Mouse (Mus musculus) MEL (cell line): Measurements from ENCODE around the gene Fchsd2. TPM values are rescaled to one million over a fixed set of nuclear protein-coding genes. Genes with fewer than 3 reads are reported as not detected.

ENCODE experiments used
- DNase-seq: peaks from one replicate; pipeline ENCODE4 v3.0.0; 2011; ENCODE audit warnings: low read depth, low spot score
- H3K27ac ChIP-seq: 2 replicates; pipeline ENCODE4 v1.5.1; 2012; ENCODE audit warnings: low read depth, mild to moderate bottlenecking, control low read depth, low read length, moderate library complexity; ENCODE audit not compliant: control insufficient read depth
- H3K27me3 ChIP-seq, 2 experiments: fragments of 150-350 bp in 1 of 2; sonication (generic) in 1 of 2; 2 replicates each; pipeline ENCODE4 v1.6.1; 2012; ENCODE audit warnings: low read length in 2 of 2, mild to moderate bottlenecking in 2 of 2, improper control_type of control experiment in 1 of 2, moderate library complexity in 1 of 2; ENCODE audit not compliant: insufficient read depth in 2 of 2, control insufficient read depth in 1 of 2
- H3K36me3 ChIP-seq, 2 experiments: 2 replicates each; pipeline ENCODE4 v1.6.1; 2012 to 2014; ENCODE audit warnings: low read length in 2 of 2, improper control_type of control experiment in 1 of 2, inconsistent platforms in 1 of 2, mild to moderate bottlenecking in 1 of 2; ENCODE audit not compliant: insufficient read depth in 2 of 2, control insufficient read depth in 1 of 2
- H3K4me1 ChIP-seq, 2 experiments: fragments of 150-350 bp in 1 of 2; sonication (generic) in 1 of 2; 2 replicates each; pipeline ENCODE4 v1.6.1; 2012; ENCODE audit warnings: low read length in 2 of 2, improper control_type of control experiment in 1 of 2, mild to moderate bottlenecking in 1 of 2; ENCODE audit not compliant: insufficient read depth in 2 of 2, control insufficient read depth in 1 of 2
- H3K4me3 ChIP-seq, 2 experiments: fragments of 150-350 bp in 1 of 2; sonication (generic) in 1 of 2; 2 replicates each; pipeline ENCODE4 v1.5.1; 2012; ENCODE audit warnings: low read depth in 2 of 2, low read length in 2 of 2, mild to moderate bottlenecking in 2 of 2, moderate library complexity in 2 of 2, control low read depth in 1 of 2, improper control_type of control experiment in 1 of 2; ENCODE audit not compliant: control insufficient read depth in 1 of 2, insufficient read depth in 1 of 2
- H3K79me2 ChIP-seq: 2 replicates; pipeline ENCODE4 v1.6.1; 2012; ENCODE audit warnings: mild to moderate bottlenecking, low read length, moderate library complexity; ENCODE audit not compliant: control insufficient read depth, poor library complexity, insufficient read depth
- H3K9ac ChIP-seq: 2 replicates; pipeline ENCODE4 v1.6.1; 2012; ENCODE audit warnings: low read depth, mild to moderate bottlenecking, control low read depth, low read length, moderate library complexity; ENCODE audit not compliant: control insufficient read depth, poor library complexity, severe bottlenecking
- H3K9me3 ChIP-seq: fragments of 150-350 bp; sonication (generic); replicated peaks from 2 replicates; pipeline ENCODE4 v1.6.1; 2012; ENCODE audit warnings: mild to moderate bottlenecking, low read length, improper control_type of control experiment, moderate library complexity; ENCODE audit not compliant: insufficient read depth
- CHD1 ChIP-seq: IDR thresholded peaks from 2 replicates; pipeline ENCODE4 v1.6.1; 2012; ENCODE audit warnings: low read depth, mild to moderate bottlenecking, inconsistent platforms, low read length, improper control_type of control experiment
- CHD2 ChIP-seq: IDR thresholded peaks from 2 replicates; pipeline ENCODE4 v1.6.1; 2011; ENCODE audit warnings: low read length, improper control_type of control experiment
- CTCF ChIP-seq, 3 experiments: IDR thresholded peaks in 2 of 3; conservative IDR thresholded peaks in 1 of 3; 2 replicates each; pipeline ENCODE4 v1.5.1; 2011 to 2012; ENCODE audit warnings: low read length in 3 of 3, low read depth in 2 of 3, mild to moderate bottlenecking in 2 of 3, improper control_type of control experiment in 1 of 3, inconsistent platforms in 1 of 3, mixed read lengths in 1 of 3, moderate library complexity in 1 of 3; ENCODE audit not compliant: control insufficient read depth in 1 of 3, insufficient read depth in 1 of 3, poor library complexity in 1 of 3, severe bottlenecking in 1 of 3
- E2F4 ChIP-seq: IDR thresholded peaks from 2 replicates; pipeline ENCODE4 v1.6.1; 2011; ENCODE audit warnings: low read depth, low read length, improper control_type of control experiment, borderline replicate concordance
- ELF1 ChIP-seq: IDR thresholded peaks from 2 replicates; pipeline ENCODE4 v1.6.1; 2014; ENCODE audit warnings: low read depth, mild to moderate bottlenecking, inconsistent platforms, low read length, improper control_type of control experiment, moderate library complexity
- GABPA ChIP-seq: IDR thresholded peaks from 2 replicates; pipeline ENCODE4 v1.6.1; 2012; ENCODE audit warnings: low read depth, mild to moderate bottlenecking, inconsistent platforms, low read length, improper control_type of control experiment, moderate library complexity
- HCFC1 ChIP-seq: IDR thresholded peaks from 2 replicates; pipeline ENCODE4 v1.6.1; 2012; ENCODE audit warnings: low read depth, mild to moderate bottlenecking, inconsistent platforms, low read length, improper control_type of control experiment, moderate library complexity
- KAT2A ChIP-seq: conservative IDR thresholded peaks from 2 replicates; pipeline ENCODE4 v1.6.1; 2012; ENCODE audit warnings: low read depth, low read length, improper control_type of control experiment, inconsistent platforms
- MAFK ChIP-seq: IDR thresholded peaks from 2 replicates; pipeline ENCODE4 v1.6.1; 2011; ENCODE audit warnings: low read depth, mild to moderate bottlenecking, low read length, improper control_type of control experiment, borderline replicate concordance
- MAX ChIP-seq: IDR thresholded peaks from 2 replicates; pipeline ENCODE4 v1.6.1; 2011; ENCODE audit warnings: low read length, improper control_type of control experiment
- MAZ ChIP-seq: IDR thresholded peaks from 2 replicates; pipeline ENCODE4 v1.6.1; 2012; ENCODE audit warnings: low read depth, mild to moderate bottlenecking, inconsistent platforms, low read length, improper control_type of control experiment
- MEF2A ChIP-seq: IDR thresholded peaks from 2 replicates; pipeline ENCODE4 v1.6.1; 2014; ENCODE audit warnings: low read depth, mild to moderate bottlenecking, inconsistent platforms, low read length, improper control_type of control experiment; ENCODE audit not compliant: poor library complexity, insufficient replicate concordance, severe bottlenecking; ENCODE audit errors: extremely low read depth
- MXI1 ChIP-seq: IDR thresholded peaks from 2 replicates; pipeline ENCODE4 v1.6.1; 2011; ENCODE audit warnings: mild to moderate bottlenecking, low read depth, low read length, improper control_type of control experiment
- MYC ChIP-seq: IDR thresholded peaks from 2 replicates; pipeline ENCODE4 v1.6.1; 2011; ENCODE audit warnings: low read depth, mild to moderate bottlenecking, low read length, improper control_type of control experiment, moderate library complexity
- NELFE ChIP-seq: IDR thresholded peaks from 2 replicates; pipeline ENCODE4 v1.6.1; 2011; ENCODE audit warnings: low read depth, low read length, improper control_type of control experiment
- NRF1 ChIP-seq: IDR thresholded peaks from 2 replicates; pipeline ENCODE4 v1.6.1; 2014; ENCODE audit warnings: low read depth, mild to moderate bottlenecking, inconsistent platforms, low read length, improper control_type of control experiment, moderate library complexity; ENCODE audit not compliant: poor library complexity, insufficient read depth, severe bottlenecking
- POLR2A ChIP-seq, 2 experiments: IDR thresholded peaks; 2 replicates each; pipeline ENCODE4 v1.6.1; 2011 to 2012; ENCODE audit warnings: low read length in 2 of 2, mild to moderate bottlenecking in 2 of 2, control low read depth in 1 of 2, improper control_type of control experiment in 1 of 2, low read depth in 1 of 2, moderate library complexity in 1 of 2; ENCODE audit not compliant: control insufficient read depth in 1 of 2, insufficient read depth in 1 of 2, poor library complexity in 1 of 2
- POLR2AphosphoS2 ChIP-seq: IDR thresholded peaks from 2 replicates; pipeline ENCODE4 v1.6.1; 2011; ENCODE audit warnings: low read length, improper control_type of control experiment
- POLR2AphosphoS5 ChIP-seq: IDR thresholded peaks from 2 replicates; pipeline ENCODE4 v1.6.1; 2012; ENCODE audit warnings: low read depth, borderline replicate concordance, mild to moderate bottlenecking, inconsistent platforms, low read length, moderate library complexity, mixed read lengths
- SIN3A ChIP-seq: IDR thresholded peaks from 2 replicates; pipeline ENCODE4 v1.6.1; 2012; ENCODE audit warnings: low read length, improper control_type of control experiment, inconsistent platforms
- SMC3 ChIP-seq: IDR thresholded peaks from 2 replicates; pipeline ENCODE4 v1.6.1; 2011; ENCODE audit warnings: low read depth, low read length, improper control_type of control experiment
- TAL1 ChIP-seq: IDR thresholded peaks from 2 replicates; pipeline ENCODE4 v1.6.1; 2012; ENCODE audit warnings: mild to moderate bottlenecking, inconsistent platforms, low read length, moderate library complexity, mixed read lengths
- TBP ChIP-seq: IDR thresholded peaks from 2 replicates; pipeline ENCODE4 v1.8.0; 2011; ENCODE audit warnings: low read depth, low read length, improper control_type of control experiment
- TCF12 ChIP-seq: IDR thresholded peaks from 2 replicates; pipeline ENCODE4 v1.6.1; 2014; ENCODE audit warnings: low read depth, mild to moderate bottlenecking, inconsistent platforms, low read length, improper control_type of control experiment, moderate library complexity
- UBTF ChIP-seq: IDR thresholded peaks from 2 replicates; pipeline ENCODE4 v1.6.1; 2012; ENCODE audit warnings: low read depth, mild to moderate bottlenecking, inconsistent platforms, low read length, improper control_type of control experiment, moderate library complexity, borderline replicate concordance; ENCODE audit not compliant: insufficient read depth
- USF1 ChIP-seq: IDR thresholded peaks from 2 replicates; pipeline ENCODE4 v1.6.1; 2014; ENCODE audit warnings: low read depth, mild to moderate bottlenecking, inconsistent platforms, low read length, improper control_type of control experiment, moderate library complexity
- USF2 ChIP-seq, 2 experiments: IDR thresholded peaks; 2 replicates each; pipeline ENCODE4 v1.6.1; 2011 to 2012; ENCODE audit warnings: improper control_type of control experiment in 2 of 2, low read length in 2 of 2, borderline replicate concordance in 1 of 2, inconsistent platforms in 1 of 2, low read depth in 1 of 2, mild to moderate bottlenecking in 1 of 2; ENCODE audit not compliant: insufficient read depth in 1 of 2
- ZKSCAN1 ChIP-seq: IDR thresholded peaks from 2 replicates; pipeline ENCODE4 v1.6.1; 2012; ENCODE audit warnings: low read depth, mild to moderate bottlenecking, inconsistent platforms, low read length, improper control_type of control experiment, moderate library complexity
- ZMIZ1 ChIP-seq: IDR thresholded peaks from 2 replicates; pipeline ENCODE4 v1.6.1; 2012; ENCODE audit warnings: low read depth, mild to moderate bottlenecking, inconsistent platforms, low read length, improper control_type of control experiment, moderate library complexity
- ZNF384 ChIP-seq: IDR thresholded peaks from 2 replicates; pipeline ENCODE4 v1.6.1; 2012; ENCODE audit warnings: low read depth, mild to moderate bottlenecking, inconsistent platforms, low read length, improper control_type of control experiment
- polyA plus RNA-seq, 2 experiments: library from polyadenylated mRNA; stranded (reverse) in 1 of 2; unstranded in 1 of 2; fragments of >175 nt in 1 of 2; fragments of >200 nt in 1 of 2; gene quantifications; 2 replicates each; pipeline versions ENCODE4 v1.2.1 to v1.2.4; 2012; ENCODE audit warnings: low replicate concordance in 2 of 2, low read depth in 1 of 2; ENCODE audit not compliant: insufficient read length in 2 of 2, insufficient read depth in 1 of 2, missing spikeins in 1 of 2
- total RNA-seq: library from RNA; depleted of rRNA; stranded (reverse); fragments of 300-350 nt; gene quantifications from 2 replicates; pipeline ENCODE4 v1.2.3, GENCODE M21; 2012

Gene Fchsd2
- total and polyA plus RNA-seq, 3 experiments, result 3.9 to 6.3 TPM; not detected in 1

DNA sequence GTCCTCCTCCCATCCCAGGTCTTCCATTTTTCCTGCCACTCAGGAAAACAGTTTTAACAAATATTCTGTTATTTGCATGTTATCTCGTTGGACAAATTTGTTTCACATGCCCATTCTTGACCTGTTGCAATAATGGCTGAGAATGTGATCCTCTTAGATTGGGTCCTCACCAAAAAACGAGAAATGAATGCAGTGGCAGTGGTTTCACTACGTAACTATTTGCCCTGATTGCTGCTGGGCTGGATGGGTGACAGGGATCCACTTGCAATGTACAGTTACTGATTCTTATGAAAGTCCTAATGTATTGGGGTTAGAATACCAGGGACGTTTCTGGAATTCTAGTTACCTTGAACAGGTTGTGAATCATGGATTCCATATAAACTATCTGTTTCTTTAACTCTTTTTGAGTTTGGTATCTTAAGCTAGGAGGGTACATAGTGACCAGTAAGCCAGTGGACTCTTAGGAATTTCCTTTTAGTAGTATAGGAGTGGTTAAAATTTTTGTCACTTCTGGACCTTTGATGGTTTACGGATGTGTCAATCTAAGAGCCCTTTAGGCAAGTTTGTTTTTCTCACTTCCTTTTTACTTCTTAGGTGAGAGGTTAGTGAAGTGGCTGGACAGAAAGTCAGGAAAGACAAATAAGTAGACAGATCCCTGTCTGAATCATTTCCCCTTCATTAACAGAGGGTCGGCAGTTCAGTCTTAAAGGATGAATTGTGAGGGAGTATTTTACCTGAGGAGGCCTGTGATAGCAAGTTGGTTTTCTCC, 31.1 kb downstream of the Fchsd2 start:
- DNase-seq, result no peak
- no peaks in the 10 kb centered on the region for H3K27me3 ChIP-seq
- peaks cover 4% of the 10 kb centered on the region for H3K79me2 ChIP-seq
- TF ChIP-seq CHD2 (no peak), ELF1 (no peak), MEF2A (no peak)
- H3K4me1 ChIP-seq, result peaks cover 11 to 23% of the 10 kb centered on the region in 2 experiments
- H3K9ac ChIP-seq, result no peak overlapping the region
- H3K27ac ChIP-seq, result no peak overlapping the region
- no peak overlapping the region for H3K4me3 ChIP-seq
- H3K36me3 ChIP-seq, result peaks cover 0 to 22% of the 10 kb centered on the region in 2 experiments
- H3K9me3 ChIP-seq, result no peaks in the 10 kb centered on the region

DNA sequence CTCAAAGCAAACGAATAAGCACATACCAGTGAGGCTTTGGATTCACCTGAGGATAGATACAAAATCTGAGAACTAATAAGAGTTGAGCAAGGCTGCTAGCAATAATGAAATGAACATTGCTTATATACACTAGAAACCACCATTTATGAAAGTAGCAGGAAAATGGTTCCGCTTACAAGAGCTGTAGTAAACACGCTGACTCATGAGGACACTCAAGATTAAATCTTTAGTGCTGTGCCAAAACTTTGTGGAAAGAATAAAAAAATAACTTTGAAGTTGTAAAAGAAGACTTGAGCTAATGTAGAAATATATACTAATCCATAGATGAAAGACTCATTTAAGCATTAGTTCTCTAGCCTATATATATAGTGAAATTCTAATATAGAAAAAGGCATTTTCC, 35.1 kb downstream of the Fchsd2 start:
- Histone ChIP-seq H3K9ac (peak overlapping the region; percentile 36; the same call in 1 of the 2 replicates), H3K79me2 (peaks cover 4% of the 10 kb centered on the region), H3K4me3 (no peak overlapping the region), H3K27me3 (no peaks in the 10 kb centered on the region), H3K9me3 (no peaks in the 10 kb centered on the region), H3K4me1 (peaks cover 13 to 25% of the 10 kb centered on the region in 2 experiments), H3K36me3 (peaks cover 0 to 22% of the 10 kb centered on the region in 2 experiments; a peak in 2 of 4 replicates), H3K27ac (peak overlapping the region; percentile 67)
- DNase-seq, result peak; percentile 60
- TF ChIP-seq ZNF384 (peak; percentile 70), POLR2AphosphoS2 (no peak), MXI1 (no peak), NRF1 (no peak), MYC (no peak), TCF12 (no peak), ZKSCAN1 (no peak), SMC3 (no peak), ZMIZ1 (no peak), CTCF (IDR thresholded peaks at IDR 0.05 in 2 of 3, conservative IDR thresholded peaks at IDR 0.05 in 1 of 3; ENCODE audit: control insufficient read depth in 1 of 3, insufficient read depth in 1 of 3, low read depth in 2 of 3, low read length in 3 of 3, poor library complexity in 1 of 3, severe bottlenecking in 1 of 3) (no peak), MEF2A (no peak), TBP (no peak), GABPA (no peak), ELF1 (no peak), NELFE (no peak), E2F4 (no peak), POLR2AphosphoS5 (no peak), UBTF (no peak), CHD1 (no peak), POLR2A (IDR thresholded peaks at IDR 0.05; ENCODE audit: control insufficient read depth in 1 of 2, insufficient read depth in 1 of 2, low read depth in 1 of 2, low read length in 2 of 2, poor library complexity in 1 of 2) (no peak), MAZ (no peak), MAX (no peak), HCFC1 (no peak), USF2 (IDR thresholded peaks at IDR 0.05; ENCODE audit: borderline replicate concordance in 1 of 2, insufficient read depth in 1 of 2, low read depth in 1 of 2, low read length in 2 of 2) (no peak), KAT2A (no peak), MAFK (peak; percentile 70; the same call in 1 of the 2 replicates), SIN3A (no peak), USF1 (no peak), TAL1 (no peak)
